Mouse (Mus musculus) heart, adult 2 months (tissue): ENCODE data around the gene Phf1.

Source experiments
- CTCF ChIP-seq: fragments of 200-600 bp; IDR thresholded peaks from 2 replicates; pipeline ENCODE4 v1.8.1; 2022; ENCODE audit warnings: antibody characterized with exemption, mild to moderate bottlenecking, moderate library complexity
- EP300 ChIP-seq: fragments of 200-500 bp; IDR thresholded peaks from 2 replicates; pipeline ENCODE4 v1.6.1; 2011; ENCODE audit warnings: low read depth, low read length, control low read depth; ENCODE audit not compliant: insufficient read depth
- POLR2A ChIP-seq: fragments of 200-500 bp; IDR thresholded peaks from 2 replicates; pipeline ENCODE4 v1.6.1; 2011; ENCODE audit warnings: mild to moderate bottlenecking, low read depth, low read length, control low read depth; ENCODE audit not compliant: insufficient read depth

DNA sequence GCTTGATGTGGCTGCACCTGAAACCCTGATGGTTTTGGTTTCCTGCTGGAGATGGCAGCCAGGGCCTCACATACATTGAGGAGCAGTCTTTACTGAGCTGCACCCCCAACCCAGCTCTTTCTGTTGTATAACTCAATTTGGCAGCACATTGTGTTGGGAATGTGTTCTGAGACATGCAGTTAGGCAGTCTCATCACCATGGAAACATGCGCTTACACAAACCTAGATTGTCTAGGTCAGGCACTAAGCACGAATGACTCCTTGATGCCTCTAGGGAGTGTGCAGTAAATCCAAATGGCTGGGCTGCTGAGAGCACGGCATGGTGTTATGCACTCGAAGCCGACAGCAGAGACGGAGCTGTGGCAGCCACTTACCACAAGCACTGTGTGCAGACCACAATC lies 38.5 kb upstream of the Phf1 start:
- TF ChIP-seq POLR2A, result no peak
- TF ChIP-seq EP300, result no peak
- TF ChIP-seq CTCF, result no peak
